Mouse (Mus musculus): Measurements from ENCODE around the gene Olfr918.

The Olfr918 gene

DNA sequence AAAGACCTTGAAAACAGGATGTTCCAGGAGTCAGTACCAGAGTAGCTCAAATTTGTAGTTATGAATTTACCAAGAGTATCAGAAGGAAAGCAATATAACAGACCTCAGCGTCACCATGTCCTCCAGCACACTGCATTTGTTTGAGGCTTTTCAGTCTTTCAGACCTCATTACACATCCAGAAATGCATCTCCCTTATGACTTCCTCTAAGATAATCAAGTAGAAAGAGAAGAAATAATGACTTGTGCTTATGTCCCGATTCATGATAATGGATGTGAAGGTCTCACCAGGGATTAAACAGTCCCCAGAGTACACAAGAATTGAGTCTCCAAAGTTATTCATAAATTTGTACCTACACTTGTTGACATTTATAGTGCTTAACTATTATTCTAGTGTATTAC, at the start of gene Olfr918:
TSS of gene Olfr918 (minus strand) at position 101 of the 400 bp plus-strand sequence.
- no peak for DNase-seq

DNA sequence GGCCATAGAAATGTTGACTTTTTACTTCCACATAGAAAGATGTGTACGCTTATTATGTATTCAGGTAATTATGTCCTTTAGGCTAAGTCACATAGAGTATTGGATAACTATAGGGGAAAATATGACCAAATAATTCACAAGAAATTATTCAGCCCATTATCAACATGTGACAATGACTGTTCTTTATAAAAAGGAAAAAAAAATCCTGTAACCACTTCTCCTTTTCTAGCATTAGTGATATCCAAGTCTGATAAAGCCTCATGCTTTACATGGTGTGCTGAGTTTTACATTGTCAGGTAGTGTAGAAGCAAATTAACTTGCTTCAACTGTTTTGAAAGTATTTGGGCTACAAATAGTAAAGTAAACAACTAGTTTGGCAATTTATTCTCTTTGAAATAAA, 49.6 kb upstream of the Olfr918 start:
- no peak for DNase-seq

DNA sequence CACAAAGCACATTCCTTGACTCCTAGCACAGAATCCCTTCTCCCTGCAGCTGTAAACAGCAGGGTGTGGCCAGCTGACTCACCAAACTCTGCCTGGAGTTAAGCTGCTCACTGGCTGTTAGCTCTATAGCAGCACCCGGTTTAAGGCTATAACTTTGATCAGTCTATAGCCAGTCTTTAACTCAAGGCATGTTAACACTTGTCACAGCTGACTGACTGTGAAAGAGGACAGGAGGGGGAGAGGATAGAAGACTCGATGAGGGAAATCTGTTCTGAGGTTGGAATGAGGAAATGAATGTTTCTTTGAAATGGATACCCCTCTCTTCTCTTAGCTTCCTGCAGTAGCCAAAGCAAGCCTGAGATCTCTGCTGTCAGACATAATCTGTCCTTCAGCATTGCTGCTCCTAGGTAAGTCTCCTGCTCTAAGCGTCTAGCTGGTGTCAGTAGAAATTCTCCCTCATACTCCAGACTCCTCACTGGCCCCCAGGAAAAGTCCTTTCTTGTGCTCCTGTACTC, 44.6 kb upstream of the Olfr918 start:
- no peak for DNase-seq

DNA sequence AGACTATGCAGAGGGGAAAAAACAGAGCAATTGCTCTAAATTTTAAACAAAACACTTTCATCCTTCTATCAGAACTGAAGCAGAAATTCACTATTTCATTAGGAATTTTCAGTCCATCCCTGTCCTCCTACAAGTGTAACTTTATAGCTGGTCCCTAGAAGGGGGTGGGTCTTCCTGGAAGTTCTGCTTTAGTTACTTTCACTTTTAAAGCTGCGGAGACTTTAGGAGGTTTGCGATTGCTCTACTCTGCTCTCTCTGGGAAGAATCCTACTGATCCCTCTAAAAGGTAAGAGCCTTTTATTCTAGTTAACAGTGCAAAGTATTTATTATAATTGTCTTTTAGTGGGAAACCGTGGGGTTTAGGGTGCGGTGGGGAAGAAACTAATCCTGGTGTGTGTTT, 43.7 kb upstream of the Olfr918 start, which contains the start of gene Vwa5a:
TSS of gene Vwa5a (plus strand) at position 167 of the 400 bp plus-strand sequence.
- DNase-seq, result no peak

GRCm38 (mm10) chr9:38672887-38673286, 1.5 kb downstream of the Olfr918 start:
- DNase-seq, result no peak

- DNase-seq, result no peak
Measured at GRCm38 (mm10) chr9:38665742-38666141, 8.7 kb downstream of the Olfr918 start, which contains the start of gene Olfr917. Gene Olfr917, minus strand, starts transcription at chr9:38665842.

- no peak for DNase-seq
Measured at GRCm38 (mm10) chr9:38659775-38660174, 14.6 kb downstream of the Olfr918 start, which contains the start of gene Olfr916. Gene Olfr916, minus strand, starts transcription at chr9:38659875.

DNA sequence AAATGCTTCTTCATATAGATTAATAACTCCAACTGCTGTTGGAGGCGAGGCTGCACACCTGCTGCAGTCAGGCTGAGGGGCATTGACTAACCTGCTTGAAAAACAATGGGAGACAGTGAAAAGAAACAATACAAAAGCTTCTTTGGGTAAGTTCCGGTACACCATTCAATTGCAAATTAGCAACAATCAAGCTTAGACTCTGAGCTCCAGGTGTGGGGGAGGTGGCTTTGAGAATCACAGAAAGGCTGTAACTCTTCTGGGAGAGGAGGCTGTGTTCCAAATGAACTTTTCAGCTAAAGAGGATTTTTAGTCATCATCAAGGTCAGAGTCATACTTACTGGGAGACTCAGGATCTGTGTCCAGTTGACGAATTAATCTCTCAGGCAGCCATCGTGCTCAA, 42.0 kb downstream of the Olfr918 start:
- no peak for DNase-seq

Measured in layer of hippocampus, adult 9-11 months (tissue).